Mouse (Mus musculus): ENCODE measurements around the gene Meis1.

DNA sequence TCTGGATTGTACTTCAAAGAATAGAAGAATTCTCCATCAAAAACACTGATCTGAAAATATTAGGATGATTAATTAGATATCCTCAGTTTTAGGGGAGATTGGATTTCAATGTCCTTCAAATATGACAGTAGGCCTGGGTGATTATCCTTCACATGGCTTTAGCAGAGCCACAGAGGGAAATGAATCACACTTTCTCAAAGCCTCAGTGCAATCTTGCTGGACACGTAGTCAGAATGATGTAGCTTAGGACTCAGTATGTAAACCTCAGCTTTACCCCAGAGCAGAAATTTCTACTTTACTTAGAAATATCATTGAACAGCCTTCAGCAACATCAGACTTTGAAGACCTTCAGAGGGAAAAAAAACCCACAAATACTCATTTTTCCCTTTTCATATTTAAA is 113.9 kb downstream of the Meis1 start:
- TF ChIP-seq CTCF (IDR thresholded peaks at IDR 0.05; ENCODE audit: extremely low read depth, insufficient read depth, insufficient read length, insufficient replicate concordance) (no peak), POLR2A (IDR thresholded peaks at IDR 0.05; ENCODE audit: low read depth, low read length) (no peak)
